Mouse (Mus musculus): ENCODE results near the gene Atg2b. TPM values are rescaled to one million over a fixed set of nuclear protein-coding genes. Genes with fewer than 3 reads are reported as not detected.
A peak's percentile ranks its signal among the peaks of the same experiment; 100 is the strongest.

The Atg2b gene
- total and polyA plus RNA-seq, 2 experiments: 10.2 to 19.2 TPM

DNA sequence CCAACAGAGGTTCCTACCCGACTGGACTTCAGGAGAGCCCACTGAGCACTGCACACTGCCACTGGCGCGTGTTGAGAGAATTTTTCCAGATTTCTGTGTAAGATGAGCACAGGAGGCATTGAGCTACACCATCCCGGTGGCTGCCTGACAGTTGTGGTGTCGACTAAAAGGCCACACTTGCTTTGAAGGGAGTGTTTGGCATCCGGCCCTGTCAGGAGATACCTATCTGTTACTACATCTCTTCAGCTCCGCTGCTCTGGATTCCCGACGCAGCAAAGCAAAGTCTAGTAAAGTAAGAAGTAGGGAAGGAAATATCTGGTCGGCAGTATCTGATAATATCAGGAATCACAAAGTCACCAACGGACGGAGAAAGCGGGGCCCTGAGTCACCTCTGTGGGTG lies 4.4 kb upstream of the Atg2b start:
- 76% methylated on average over 13 of the region's 13 CpGs for WGBS
- H3K79me2 ChIP-seq (ENCODE audit: control insufficient read depth, insufficient read depth, low read length): peaks cover 15% of the 10 kb centered on the region; the same call in 1 of the 2 replicates
- DNase-seq (ENCODE audit: extremely low read depth, low read depth, low spot score): no peak
- no peaks in the 10 kb centered on the region; the same call in 1 of the 2 replicates for H3K36me3 ChIP-seq (ENCODE audit: control insufficient read depth, insufficient read depth, low read length)
- H3K27ac ChIP-seq (replicated peaks; ENCODE audit: insufficient read depth, low read depth, low read length): no peak overlapping the region
- H3K9ac ChIP-seq (ENCODE audit: low read depth, low read length): no peak overlapping the region
- H3K4me3 ChIP-seq (ENCODE audit: insufficient read depth, low read depth, low read length): no peak overlapping the region
- no peak for TF ChIP-seq CTCF (IDR thresholded peaks at IDR 0.05; ENCODE audit: low read depth, low read length)
- no peak for TF ChIP-seq POLR2A (IDR thresholded peaks at IDR 0.05; ENCODE audit: extremely low read depth, insufficient read depth, low read length)
- H3K27me3 ChIP-seq (ENCODE audit: control insufficient read depth, insufficient read depth, low read length): no peaks in the 10 kb centered on the region
- H3K4me1 ChIP-seq (ENCODE audit: control insufficient read depth, insufficient read depth, low read length): peaks cover 6% of the 10 kb centered on the region

DNA sequence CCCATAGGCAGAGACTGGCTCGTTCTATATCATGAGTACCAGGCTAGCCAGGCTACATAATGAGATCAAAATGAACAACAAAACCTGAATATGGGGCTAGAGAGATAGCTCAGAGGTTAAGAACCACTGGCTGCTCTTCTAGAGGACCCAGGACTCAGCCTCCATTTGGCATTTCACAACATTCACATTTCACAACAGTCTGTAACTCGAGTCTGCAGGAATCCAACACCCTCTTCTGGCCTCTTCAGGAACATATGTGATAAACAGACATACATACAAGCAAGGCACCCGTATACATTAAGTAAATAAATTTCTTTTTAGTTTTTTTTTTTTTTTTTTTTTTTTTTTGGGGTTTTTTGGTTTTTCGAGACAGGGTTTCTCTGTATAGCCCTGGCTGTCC lies 3.5 kb upstream of the Atg2b start:
- Histone ChIP-seq H3K27ac (replicated peaks; ENCODE audit: insufficient read depth, low read depth, low read length) (no peak overlapping the region), H3K79me2 (ENCODE audit: control insufficient read depth, insufficient read depth, low read length) (peaks cover 15% of the 10 kb centered on the region; the same call in 1 of the 2 replicates), H3K9ac (ENCODE audit: low read depth, low read length) (no peak overlapping the region), H3K36me3 (ENCODE audit: control insufficient read depth, insufficient read depth, low read length) (no peaks in the 10 kb centered on the region; the same call in 1 of the 2 replicates), H3K4me3 (ENCODE audit: insufficient read depth, low read depth, low read length) (no peak overlapping the region), H3K4me1 (ENCODE audit: control insufficient read depth, insufficient read depth, low read length) (peaks cover 6% of the 10 kb centered on the region), H3K27me3 (ENCODE audit: control insufficient read depth, insufficient read depth, low read length) (no peaks in the 10 kb centered on the region)
- DNase-seq (ENCODE audit: extremely low read depth, low read depth, low spot score): peak; percentile 78
- 67% methylated on average over 4 of the region's 4 CpGs for WGBS
- TF ChIP-seq CTCF (IDR thresholded peaks at IDR 0.05; ENCODE audit: low read depth, low read length) (peak; percentile 17; the same call in 1 of the 2 replicates), POLR2A (IDR thresholded peaks at IDR 0.05; ENCODE audit: extremely low read depth, insufficient read depth, low read length) (no peak)

DNA sequence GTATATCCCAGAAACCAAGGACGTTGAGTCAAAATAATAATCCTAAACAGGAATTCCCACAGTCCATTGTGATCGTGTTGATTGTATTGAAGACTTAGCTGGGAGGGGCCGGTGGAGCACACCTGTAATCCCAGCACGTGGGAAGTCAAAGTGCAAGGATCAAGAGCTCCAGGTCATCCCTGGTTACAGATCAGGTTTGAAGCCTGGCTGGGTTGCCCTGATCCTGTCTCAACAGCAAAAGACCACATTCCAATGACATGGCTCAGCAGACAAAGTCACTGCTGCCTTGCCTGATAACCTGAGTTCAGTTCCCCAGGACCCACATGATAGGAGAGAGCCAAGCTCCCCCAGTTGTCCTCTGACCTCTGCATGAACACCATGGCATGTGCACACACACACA lies 2.4 kb upstream of the Atg2b start:
- peak; percentile 78 for DNase-seq (ENCODE audit: extremely low read depth, low read depth, low spot score)
- no peaks in the 10 kb centered on the region; the same call in 1 of the 2 replicates for H3K36me3 ChIP-seq (ENCODE audit: control insufficient read depth, insufficient read depth, low read length)

DNA sequence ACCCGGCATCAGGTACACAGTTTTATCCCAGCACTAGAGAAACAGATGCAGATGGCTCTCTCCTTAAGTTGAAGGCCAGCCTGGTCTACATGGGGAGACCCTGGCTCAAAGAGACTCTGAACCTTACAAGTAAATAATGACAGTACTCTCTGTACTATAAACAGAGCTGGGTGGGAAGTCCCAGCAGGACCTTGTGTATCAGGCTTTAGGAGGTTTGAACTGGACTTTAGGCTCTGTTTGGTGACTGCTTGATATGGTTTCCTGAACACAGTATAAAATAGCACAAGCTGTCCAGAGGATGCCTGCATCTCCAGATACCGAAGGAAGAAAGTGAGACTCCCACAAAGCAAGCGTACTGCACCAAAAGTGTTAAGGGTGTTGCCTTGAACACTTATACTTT lies 1.8 kb upstream of the Atg2b start:
- no peak overlapping the region for H3K4me3 ChIP-seq (ENCODE audit: insufficient read depth, low read depth, low read length)
- H3K79me2 ChIP-seq (ENCODE audit: control insufficient read depth, insufficient read depth, low read length): peaks cover 23% of the 10 kb centered on the region; the same call in 1 of the 2 replicates
- no peaks in the 10 kb centered on the region; the same call in 1 of the 2 replicates for H3K36me3 ChIP-seq (ENCODE audit: control insufficient read depth, insufficient read depth, low read length)
- DNase-seq (ENCODE audit: extremely low read depth, low read depth, low spot score): peak; percentile 63
- 75% methylated on average over 3 of the region's 3 CpGs for WGBS
- no peak for TF ChIP-seq POLR2A (IDR thresholded peaks at IDR 0.05; ENCODE audit: extremely low read depth, insufficient read depth, low read length)
- no peak for TF ChIP-seq CTCF (IDR thresholded peaks at IDR 0.05; ENCODE audit: low read depth, low read length)
- H3K9ac ChIP-seq (ENCODE audit: low read depth, low read length): no peak overlapping the region
- H3K27me3 ChIP-seq (ENCODE audit: control insufficient read depth, insufficient read depth, low read length): no peaks in the 10 kb centered on the region
- H3K4me1 ChIP-seq (ENCODE audit: control insufficient read depth, insufficient read depth, low read length): peaks cover 9% of the 10 kb centered on the region
- no peak overlapping the region for H3K27ac ChIP-seq (replicated peaks; ENCODE audit: insufficient read depth, low read depth, low read length)

More for the DNA sequence above, 2.4 kb upstream of the Atg2b start:
- H3K79me2 ChIP-seq (ENCODE audit: control insufficient read depth, insufficient read depth, low read length): peaks cover 19% of the 10 kb centered on the region; the same call in 1 of the 2 replicates
- H3K4me1 ChIP-seq (ENCODE audit: control insufficient read depth, insufficient read depth, low read length): peaks cover 9% of the 10 kb centered on the region
- H3K27ac ChIP-seq (replicated peaks; ENCODE audit: insufficient read depth, low read depth, low read length): no peak overlapping the region
- H3K4me3 ChIP-seq (ENCODE audit: insufficient read depth, low read depth, low read length): no peak overlapping the region
- 31% methylated on average over 4 of the region's 4 CpGs for WGBS
- TF ChIP-seq POLR2A (IDR thresholded peaks at IDR 0.05; ENCODE audit: extremely low read depth, insufficient read depth, low read length): no peak
- TF ChIP-seq CTCF (IDR thresholded peaks at IDR 0.05; ENCODE audit: low read depth, low read length): no peak
- H3K27me3 ChIP-seq (ENCODE audit: control insufficient read depth, insufficient read depth, low read length): no peaks in the 10 kb centered on the region
- H3K9ac ChIP-seq (ENCODE audit: low read depth, low read length): no peak overlapping the region

DNA sequence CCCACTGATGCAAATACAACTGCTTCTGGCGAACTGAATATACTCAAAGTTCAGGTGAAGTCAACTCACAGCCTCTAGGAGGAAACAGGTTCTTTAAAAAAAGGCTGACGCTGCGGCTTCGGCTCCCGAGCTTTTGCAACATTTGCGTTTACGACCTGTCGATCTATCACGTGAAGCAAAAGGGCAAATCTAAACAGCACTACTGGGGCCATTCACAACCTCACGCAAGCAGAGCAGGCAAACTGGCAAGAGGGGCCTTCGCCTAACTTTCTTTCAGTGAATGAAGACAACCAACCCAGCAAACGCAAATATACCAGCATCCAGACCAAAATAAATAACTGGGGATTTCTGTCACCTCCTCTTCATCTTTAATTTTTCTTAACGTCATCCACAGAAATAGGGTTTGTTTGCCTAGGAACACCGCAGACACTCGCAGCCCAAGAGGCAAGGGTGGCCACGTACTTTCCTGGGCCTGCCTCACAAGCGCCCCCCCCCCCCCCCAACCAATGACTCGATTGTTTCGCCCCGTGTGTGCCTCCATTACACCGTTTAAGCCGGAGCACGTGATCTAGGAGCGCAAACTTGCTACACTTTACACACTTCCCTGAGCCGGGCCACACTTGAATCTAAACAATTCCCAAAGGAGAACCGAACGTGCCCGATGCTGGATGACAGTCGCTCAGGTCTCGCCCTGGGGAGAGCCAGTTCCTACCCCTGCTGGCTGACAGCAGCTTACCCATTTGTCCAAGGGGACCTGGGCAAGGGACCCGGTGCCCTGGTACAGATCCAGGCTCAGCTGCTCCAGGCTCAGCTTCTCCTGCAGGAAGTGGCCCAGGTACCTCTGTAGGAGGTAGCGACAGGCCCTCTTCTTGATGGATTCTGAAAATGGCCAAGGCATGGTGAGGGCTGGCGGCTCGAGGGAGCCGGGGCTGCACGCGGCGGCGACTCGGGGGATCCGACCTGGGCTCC lies 794 bp downstream of the Atg2b start, which contains the start of gene Gskip:
TSS of gene Gskip (plus strand) at position 897 of the 969 bp plus-strand sequence.
- WGBS: under 1% methylated on average over 41 of the region's 41 CpGs
- peaks cover 9% of the 10 kb centered on the region for H3K4me1 ChIP-seq (ENCODE audit: control insufficient read depth, insufficient read depth, low read length)

More for the DNA sequence above, 794 bp downstream of the Atg2b start, which contains the start of gene Gskip:
- Histone ChIP-seq H3K27ac (replicated peaks; ENCODE audit: insufficient read depth, low read depth, low read length) (peak within 1 kb of the TSS; percentile 88), H3K79me2 (ENCODE audit: control insufficient read depth, insufficient read depth, low read length) (peaks cover 23% of the 10 kb centered on the region; the same call in 1 of the 2 replicates), H3K36me3 (ENCODE audit: control insufficient read depth, insufficient read depth, low read length) (no peaks in the 10 kb centered on the region), H3K4me3 (ENCODE audit: insufficient read depth, low read depth, low read length) (peak within 1 kb of the TSS; percentile 96), H3K9ac (ENCODE audit: low read depth, low read length) (peak within 1 kb of the TSS; percentile 96), H3K27me3 (ENCODE audit: control insufficient read depth, insufficient read depth, low read length) (no peaks in the 10 kb centered on the region)
- peak; percentile 88 for DNase-seq (ENCODE audit: extremely low read depth, low read depth, low spot score)
- TF ChIP-seq POLR2A (IDR thresholded peaks at IDR 0.05; ENCODE audit: extremely low read depth, insufficient read depth, low read length) (no peak), CTCF (IDR thresholded peaks at IDR 0.05; ENCODE audit: low read depth, low read length) (no peak)

Data from liver, adult 2 months (tissue).